Mouse (Mus musculus) erythroblast, embryonic 14.5 days (primary cell): ENCODE measurements around the gene Upp2.

ENCODE experiments used
- GATA1 ChIP-seq: IDR thresholded peaks from 2 replicates; pipeline ENCODE4 v1.6.1; 2012; ENCODE audit warnings: low read length, inconsistent platforms, mixed read lengths
- TAL1 ChIP-seq: IDR thresholded peaks from 3 replicates; pipeline ENCODE4 v1.6.1; 2012; ENCODE audit warnings: low read length, inconsistent platforms, mixed read lengths

DNA sequence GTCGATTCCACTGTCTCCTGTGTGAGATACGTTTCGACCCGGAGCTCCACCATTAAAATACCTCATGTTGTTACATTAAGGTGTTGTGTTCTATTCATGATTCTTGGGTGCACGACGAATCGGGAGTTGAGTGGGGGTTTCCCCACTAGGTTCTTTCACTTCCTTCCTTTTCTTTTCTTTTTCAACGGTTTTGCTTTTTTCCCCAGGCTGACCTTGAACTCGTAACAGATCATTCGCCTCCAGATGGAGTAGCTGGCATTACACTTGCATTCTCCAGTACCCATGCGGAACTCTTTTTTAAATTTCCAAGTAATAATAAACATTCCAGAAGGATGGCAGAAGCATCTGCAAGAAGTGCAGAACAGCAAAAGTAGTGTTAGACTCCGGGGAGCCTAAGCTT, 58.1 kb downstream of the Upp2 start:
- TF ChIP-seq GATA1 (no peak), TAL1 (no peak)
